Mouse (Mus musculus): ENCODE data around the gene Ak9. TPM values are rescaled to one million over a fixed set of nuclear protein-coding genes. Genes with fewer than 3 reads are reported as not detected.

Ak9 gene
- polyA plus RNA-seq, 1 experiment, result 0.06 TPM

GRCm38 (mm10) chr10:41435141-41435540, 131.4 kb downstream of the Ak9 start:
- TF ChIP-seq POLR2A (IDR thresholded peaks at IDR 0.05; ENCODE audit: extremely low read depth, insufficient read depth, low read length), result no peak
- TF ChIP-seq CTCF (IDR thresholded peaks at IDR 0.05; ENCODE audit: extremely low read depth, insufficient read depth, low read length), result no peak
- Histone ChIP-seq H3K4me1 (ENCODE audit: control insufficient read depth, insufficient read depth, low read length) (no peaks in the 10 kb centered on the region), H3K27ac (ENCODE audit: insufficient read depth, low read length) (no peak overlapping the region), H3K4me3 (ENCODE audit: insufficient read depth, low read length) (no peak overlapping the region)

- TF ChIP-seq CTCF (IDR thresholded peaks at IDR 0.05; ENCODE audit: extremely low read depth, insufficient read depth, low read length), result no peak
- TF ChIP-seq POLR2A (IDR thresholded peaks at IDR 0.05; ENCODE audit: extremely low read depth, insufficient read depth, low read length), result no peak
- peaks cover 3% of the 10 kb centered on the region; the same call in 1 of the 2 replicates for H3K4me1 ChIP-seq (ENCODE audit: control insufficient read depth, insufficient read depth, low read length)
- H3K4me3 ChIP-seq (ENCODE audit: insufficient read depth, low read length), result no peak overlapping the region
- H3K27ac ChIP-seq (ENCODE audit: insufficient read depth, low read length), result no peak overlapping the region
Observed at GRCm38 (mm10) chr10:41448216-41448615, 144.4 kb downstream of the Ak9 start.

DNA sequence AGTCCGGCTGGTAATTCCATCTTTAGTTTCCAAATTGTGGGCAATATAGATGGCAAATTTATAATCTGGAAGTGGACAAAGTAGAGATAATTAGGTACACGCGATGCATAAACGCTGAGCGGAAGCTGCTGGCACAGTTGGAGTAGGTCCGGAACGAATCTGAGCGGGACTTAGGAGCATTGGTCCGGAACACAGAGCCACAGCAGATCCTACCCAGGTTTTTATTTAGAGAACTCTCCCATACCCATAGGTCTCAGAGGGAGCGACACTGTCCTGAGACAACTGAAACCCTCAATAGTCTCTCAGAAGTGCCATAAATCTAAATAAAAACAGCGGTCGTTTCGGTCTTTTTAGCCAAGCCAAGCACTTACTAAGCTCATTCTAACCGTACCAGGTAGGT, 145.9 kb downstream of the Ak9 start:
- no peak for TF ChIP-seq CTCF (IDR thresholded peaks at IDR 0.05; ENCODE audit: extremely low read depth, insufficient read depth, low read length)
- no peak for TF ChIP-seq POLR2A (IDR thresholded peaks at IDR 0.05; ENCODE audit: extremely low read depth, insufficient read depth, low read length)
- Histone ChIP-seq H3K27ac (ENCODE audit: insufficient read depth, low read length) (peak overlapping the region; percentile 70), H3K4me3 (ENCODE audit: insufficient read depth, low read length) (peak overlapping the region; percentile 71), H3K4me1 (ENCODE audit: control insufficient read depth, insufficient read depth, low read length) (peaks cover 3% of the 10 kb centered on the region; the same call in 1 of the 2 replicates)

DNA sequence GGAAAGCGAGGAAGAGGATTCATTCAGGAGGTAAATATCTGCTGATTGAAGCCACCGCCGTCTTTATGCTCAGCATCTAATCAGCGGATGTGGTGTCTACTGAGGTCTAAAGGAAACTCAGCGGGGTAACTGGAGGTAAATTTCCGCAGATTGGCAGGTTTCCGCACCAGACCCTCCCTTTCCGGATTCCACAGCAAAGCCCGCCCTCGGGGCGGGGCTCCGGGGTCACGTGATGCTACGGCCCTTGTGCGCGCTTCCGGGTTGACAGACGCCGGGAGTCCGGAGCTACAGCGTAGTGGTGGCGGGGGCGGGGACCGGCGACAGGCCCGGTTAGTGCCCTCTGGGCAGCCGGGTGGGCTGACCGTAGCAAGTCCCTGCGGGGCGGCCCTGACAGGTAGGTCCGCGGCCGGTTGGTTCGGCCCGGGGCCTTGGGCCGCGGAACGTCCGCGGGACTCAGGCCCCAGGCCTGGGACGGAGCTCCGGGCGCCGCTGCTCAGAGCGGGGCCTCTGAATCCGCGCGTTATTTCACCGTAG, 146.4 kb downstream of the Ak9 start, which contains the start of gene Zbtb24:
TSS of gene Zbtb24 (plus strand) at position 247 of the 534 bp plus-strand sequence.
- H3K4me3 ChIP-seq (ENCODE audit: insufficient read depth, low read length), result peak within 1 kb of the TSS; percentile 71
- H3K4me1 ChIP-seq (ENCODE audit: control insufficient read depth, insufficient read depth, low read length), result peaks cover 3% of the 10 kb centered on the region; the same call in 1 of the 2 replicates
- peak within 1 kb of the TSS; percentile 70 for H3K27ac ChIP-seq (ENCODE audit: insufficient read depth, low read length)
- TF ChIP-seq CTCF (IDR thresholded peaks at IDR 0.05; ENCODE audit: extremely low read depth, insufficient read depth, low read length) (no peak), POLR2A (IDR thresholded peaks at IDR 0.05; ENCODE audit: extremely low read depth, insufficient read depth, low read length) (peak; percentile 83)

DNA sequence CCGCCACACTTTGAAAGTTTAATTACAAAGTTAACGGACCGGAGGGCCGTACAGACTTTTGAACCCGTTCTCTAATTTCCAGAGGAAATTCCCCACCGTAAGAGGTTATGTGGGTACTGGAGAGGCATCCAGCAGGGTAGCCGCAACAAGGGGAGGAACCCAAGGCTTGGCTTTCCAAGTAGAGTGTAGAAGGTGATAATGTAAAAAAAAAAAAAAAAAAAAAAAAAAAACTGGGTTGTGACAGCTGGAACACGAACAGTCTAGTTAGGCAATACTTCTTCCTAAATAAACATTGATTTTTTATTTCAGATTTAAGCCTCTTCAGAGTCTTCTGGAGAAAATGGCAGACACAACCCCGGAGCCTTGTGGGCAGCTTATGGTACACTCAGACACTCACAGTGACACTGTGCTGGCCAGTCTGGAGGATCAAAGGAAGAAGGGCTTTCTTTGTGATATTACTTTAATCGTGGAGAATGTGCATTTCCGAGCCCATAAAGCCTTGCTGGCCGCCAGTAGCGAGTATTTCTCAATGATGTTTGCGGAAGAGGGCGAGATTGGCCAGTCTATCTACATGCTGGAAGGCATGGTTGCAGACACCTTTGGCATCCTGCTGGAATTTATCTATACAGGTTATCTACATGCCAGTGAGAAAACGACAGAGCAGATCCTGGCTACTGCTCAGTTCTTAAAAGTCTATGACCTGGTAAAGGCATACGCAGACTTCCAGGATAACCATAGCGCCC, 147.2 kb downstream of the Ak9 start:
- H3K27ac ChIP-seq (ENCODE audit: insufficient read depth, low read length), result no peak overlapping the region
- peaks cover 3% of the 10 kb centered on the region; the same call in 1 of the 2 replicates for H3K4me1 ChIP-seq (ENCODE audit: control insufficient read depth, insufficient read depth, low read length)
- TF ChIP-seq CTCF (IDR thresholded peaks at IDR 0.05; ENCODE audit: extremely low read depth, insufficient read depth, low read length), result no peak
- TF ChIP-seq POLR2A (IDR thresholded peaks at IDR 0.05; ENCODE audit: extremely low read depth, insufficient read depth, low read length), result no peak
- H3K4me3 ChIP-seq (ENCODE audit: insufficient read depth, low read length), result peak overlapping the region; percentile 71

DNA sequence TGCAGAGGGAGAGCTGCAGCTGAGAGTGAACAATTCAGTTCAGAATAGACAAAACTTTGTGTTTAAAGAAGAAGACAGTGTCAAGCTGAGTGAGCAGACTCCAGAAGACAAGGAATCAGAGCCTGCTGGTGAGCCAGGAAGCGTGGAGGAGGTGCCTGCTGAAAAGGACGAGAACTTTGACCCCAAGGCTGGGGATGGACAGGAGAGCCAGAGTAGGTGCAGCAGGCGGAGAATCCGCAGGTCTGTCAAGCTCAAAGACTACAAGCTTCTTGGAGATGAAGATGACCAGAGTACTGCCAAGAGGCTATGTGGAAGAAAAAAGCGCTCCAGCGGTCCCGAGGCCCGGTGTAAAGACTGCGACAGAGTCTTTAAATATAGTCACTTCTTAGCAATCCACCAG, 147.9 kb downstream of the Ak9 start:
- TF ChIP-seq POLR2A (IDR thresholded peaks at IDR 0.05; ENCODE audit: extremely low read depth, insufficient read depth, low read length) (no peak), CTCF (IDR thresholded peaks at IDR 0.05; ENCODE audit: extremely low read depth, insufficient read depth, low read length) (no peak)
- no peak overlapping the region for H3K4me3 ChIP-seq (ENCODE audit: insufficient read depth, low read length)

GRCm38 (mm10) chr10:41452791-41453190, 149.0 kb downstream of the Ak9 start:
- TF ChIP-seq CTCF (IDR thresholded peaks at IDR 0.05; ENCODE audit: extremely low read depth, insufficient read depth, low read length), result no peak
- no peak for TF ChIP-seq POLR2A (IDR thresholded peaks at IDR 0.05; ENCODE audit: extremely low read depth, insufficient read depth, low read length)

More for the DNA sequence above, 147.9 kb downstream of the Ak9 start:
- Histone ChIP-seq H3K27ac (ENCODE audit: insufficient read depth, low read length) (no peak overlapping the region), H3K4me1 (ENCODE audit: control insufficient read depth, insufficient read depth, low read length) (peaks cover 3% of the 10 kb centered on the region; the same call in 1 of the 2 replicates)

GRCm38 (mm10) chr10:41459990-41460389, 156.2 kb downstream of the Ak9 start:
- Histone ChIP-seq H3K27ac (ENCODE audit: insufficient read depth, low read length) (no peak overlapping the region), H3K4me3 (ENCODE audit: insufficient read depth, low read length) (no peak overlapping the region), H3K4me1 (ENCODE audit: control insufficient read depth, insufficient read depth, low read length) (no peaks in the 10 kb centered on the region)
- no peak for TF ChIP-seq POLR2A (IDR thresholded peaks at IDR 0.05; ENCODE audit: extremely low read depth, insufficient read depth, low read length)
- no peak for TF ChIP-seq CTCF (IDR thresholded peaks at IDR 0.05; ENCODE audit: extremely low read depth, insufficient read depth, low read length)

More at GRCm38 (mm10) chr10:41452791-41453190, 149.0 kb downstream of the Ak9 start:
- H3K27ac ChIP-seq (ENCODE audit: insufficient read depth, low read length), result no peak overlapping the region
- no peak overlapping the region for H3K4me3 ChIP-seq (ENCODE audit: insufficient read depth, low read length)
- peaks cover 3% of the 10 kb centered on the region; the same call in 1 of the 2 replicates for H3K4me1 ChIP-seq (ENCODE audit: control insufficient read depth, insufficient read depth, low read length)

DNA sequence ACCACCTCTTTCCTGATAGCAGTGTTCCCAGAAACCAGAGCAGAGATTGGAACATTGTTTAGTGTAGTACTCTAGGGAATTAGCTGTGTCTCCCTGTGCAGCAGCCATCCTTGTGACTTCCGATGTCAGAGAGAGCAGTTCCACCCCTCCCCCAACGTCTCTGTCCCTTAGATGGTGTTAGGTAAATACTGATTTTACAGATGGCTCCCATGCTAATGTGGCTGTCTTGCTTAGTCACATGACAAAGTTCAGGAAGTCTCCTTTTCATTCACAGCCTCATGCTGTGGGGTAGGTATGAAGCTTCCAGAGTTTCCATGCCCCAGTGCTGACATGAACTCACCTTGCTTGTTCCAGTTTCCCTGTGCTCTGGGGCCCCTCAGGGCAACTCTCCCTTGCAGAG, 156.7 kb downstream of the Ak9 start:
- H3K4me1 ChIP-seq (ENCODE audit: control insufficient read depth, insufficient read depth, low read length), result no peaks in the 10 kb centered on the region
- H3K4me3 ChIP-seq (ENCODE audit: insufficient read depth, low read length), result no peak overlapping the region
- H3K27ac ChIP-seq (ENCODE audit: insufficient read depth, low read length), result no peak overlapping the region
- TF ChIP-seq CTCF (IDR thresholded peaks at IDR 0.05; ENCODE audit: extremely low read depth, insufficient read depth, low read length) (no peak), POLR2A (IDR thresholded peaks at IDR 0.05; ENCODE audit: extremely low read depth, insufficient read depth, low read length) (no peak)

Data from cortical plate, adult 2 months (tissue).